Mouse (Mus musculus) c-Kit-positive CD71-positive TER-119-positive erythroid progenitor cells, embryonic 14.5 days (primary cell): Measurements from ENCODE around the gene Kif21b.
A peak's percentile ranks its signal among the peaks of the same experiment; 100 is the strongest.

ENCODE experiments used
- DNase-seq: peaks from one replicate; pipeline ENCODE4 v3.0.0-alpha.2; 2013; ENCODE audit warnings: low spot score

The Kif21b gene

DNA sequence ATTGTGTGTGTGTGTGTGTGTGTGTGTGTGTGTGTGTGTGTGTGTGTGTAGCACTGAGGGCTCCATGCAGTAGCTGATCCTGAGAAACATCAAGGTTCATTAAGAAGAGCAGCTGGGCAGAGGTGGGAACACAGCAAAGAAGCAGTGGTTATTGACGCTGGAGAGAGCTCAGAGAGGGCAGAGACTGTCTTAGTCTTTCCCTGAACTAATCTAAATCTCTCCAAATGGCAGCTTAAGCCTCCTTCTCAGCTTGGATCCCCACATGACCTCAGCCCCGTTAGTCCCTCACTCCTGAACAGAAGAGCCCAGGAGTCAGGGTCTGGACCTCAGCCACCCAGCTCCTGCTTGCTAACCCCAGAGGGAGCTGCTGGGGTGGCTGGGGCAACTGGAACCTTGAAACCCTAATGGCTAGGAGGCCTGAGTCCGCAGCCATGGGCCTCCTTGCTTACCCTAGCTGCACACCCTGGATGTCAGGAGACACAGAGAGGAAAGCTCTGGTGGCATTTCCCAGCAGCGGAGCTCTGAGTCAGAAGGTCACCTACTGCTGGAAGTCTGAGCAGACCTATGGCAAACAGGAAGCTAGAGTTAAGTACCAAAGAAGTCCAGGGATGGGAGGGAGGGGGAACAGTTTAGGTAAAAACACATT lies 2.1 kb upstream of the Kif21b start:
- no peak for DNase-seq

DNA sequence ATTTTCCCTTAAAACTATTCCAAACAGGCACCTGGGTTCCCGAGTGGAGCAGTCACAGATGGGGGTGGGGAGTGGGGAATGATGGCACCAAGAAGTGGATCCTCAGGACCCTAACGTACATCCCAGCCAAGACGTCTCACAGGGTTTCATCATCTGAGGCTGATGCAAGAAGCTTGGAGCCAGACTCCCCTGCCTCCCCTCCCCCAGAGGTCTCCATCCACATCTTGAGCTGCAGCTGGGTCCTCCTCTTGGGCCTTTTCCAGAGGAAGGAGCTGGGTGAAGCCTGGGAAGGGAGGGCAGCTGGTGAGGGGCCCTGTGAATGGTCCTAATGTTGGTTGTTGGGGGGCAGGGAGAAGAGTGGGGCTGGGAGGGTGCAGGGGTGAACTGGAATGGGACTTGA lies 1.1 kb upstream of the Kif21b start:
- no peak for DNase-seq

DNA sequence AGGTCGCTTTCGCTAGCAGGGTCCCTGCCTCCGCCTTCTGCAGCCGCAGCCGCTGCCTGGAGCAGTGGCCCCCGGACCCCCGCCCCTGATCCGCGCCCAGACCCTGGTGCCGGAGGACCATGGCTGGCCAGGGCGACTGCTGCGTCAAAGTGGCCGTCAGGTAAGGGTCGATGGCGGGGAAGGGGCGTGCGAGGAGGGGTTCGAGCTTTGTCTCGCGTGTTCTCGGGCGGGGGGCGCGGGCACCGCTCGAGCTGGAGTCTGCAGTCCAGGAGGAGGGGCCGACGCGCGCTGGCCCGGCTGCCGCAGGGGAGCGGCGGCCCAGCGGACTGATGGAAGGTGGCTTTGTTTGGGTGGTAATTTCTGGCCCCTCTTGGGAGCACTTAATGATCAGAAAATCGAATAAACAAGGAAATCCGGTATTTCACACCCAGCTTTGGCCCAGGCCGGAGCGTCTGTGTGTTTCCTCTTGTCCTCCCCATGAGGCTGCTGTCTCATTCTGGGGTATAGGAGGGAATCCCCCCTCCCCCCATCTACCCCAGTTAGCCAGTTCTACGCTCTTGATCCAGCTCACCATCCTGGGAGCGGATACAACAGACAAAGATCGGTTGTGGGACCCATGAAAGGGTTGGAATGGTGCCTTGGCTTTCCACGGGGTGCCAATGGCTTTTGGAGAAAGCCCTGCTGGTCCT lies 558 bp downstream of the Kif21b start:
- no peak for DNase-seq

DNA sequence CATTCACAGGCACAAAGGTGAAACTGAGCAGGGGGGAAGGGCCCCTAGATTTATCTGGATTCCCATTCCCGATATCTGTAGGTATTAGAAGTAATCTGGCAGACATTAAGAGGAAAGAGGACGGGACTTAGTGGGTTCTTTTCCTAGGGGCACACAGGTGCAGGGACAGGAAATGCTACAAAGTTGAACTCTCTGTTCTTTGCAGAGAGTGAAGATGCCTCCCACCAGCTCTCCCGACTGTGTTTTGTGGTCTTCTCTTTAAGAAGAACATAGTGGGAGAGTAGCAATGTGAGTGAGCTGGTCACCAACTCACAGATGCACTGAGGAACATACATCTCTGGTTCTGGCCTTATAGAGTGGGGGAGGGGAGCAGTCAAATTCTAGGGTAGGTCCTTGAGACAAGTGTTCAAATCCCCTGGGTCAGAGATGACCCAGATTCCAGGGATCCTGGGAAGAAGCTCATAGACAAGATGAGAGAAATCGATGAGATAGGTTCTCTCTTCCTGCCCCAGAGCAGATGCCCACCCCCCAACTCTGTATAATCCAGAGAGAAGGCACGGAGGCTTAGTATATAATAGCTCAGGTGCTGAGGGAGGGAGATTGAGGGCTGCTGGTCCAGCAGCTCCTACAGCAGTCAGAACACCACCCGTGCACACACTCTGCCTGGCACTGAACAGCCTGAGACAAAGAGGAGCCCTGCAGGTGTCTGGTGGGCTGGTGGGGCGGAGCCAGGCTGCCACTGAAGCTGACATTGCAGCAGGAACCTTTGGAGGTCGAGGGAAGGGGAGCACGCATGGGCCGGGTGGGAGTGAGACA lies 1.4 kb downstream of the Kif21b start:
- DNase-seq: no peak

DNA sequence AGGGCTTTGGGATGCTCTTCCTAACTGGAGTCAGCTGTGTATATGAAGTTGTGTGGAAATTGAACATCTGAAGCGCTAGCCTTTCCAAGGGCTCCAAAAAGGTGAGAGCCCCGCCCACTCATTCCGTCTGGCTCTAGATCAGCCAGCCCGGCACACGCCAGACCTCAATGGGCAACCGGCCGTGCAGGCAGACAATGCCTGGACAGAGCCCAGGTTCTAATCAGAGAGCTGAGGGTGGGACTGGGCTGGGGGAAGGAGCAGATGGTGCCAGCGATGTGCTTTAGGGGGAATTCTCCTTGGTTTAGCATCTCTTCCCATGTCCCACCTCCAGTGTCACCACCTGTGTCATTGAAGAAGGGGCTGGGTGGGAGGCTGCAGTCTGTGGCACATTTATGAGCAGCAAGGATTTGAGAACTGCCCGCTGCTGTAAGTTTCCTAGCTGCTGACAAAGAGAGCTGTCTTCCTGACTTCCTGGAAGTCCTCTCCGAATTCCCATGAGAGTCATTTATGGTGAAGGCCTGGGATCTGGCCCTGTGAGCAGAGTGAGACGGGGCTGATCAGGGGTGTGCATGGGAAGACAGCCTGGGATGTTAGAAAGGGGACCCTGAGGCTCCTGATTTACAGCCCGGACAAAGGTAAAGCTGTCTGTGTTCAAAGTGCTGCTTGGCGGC lies 2.5 kb downstream of the Kif21b start:
- no peak for DNase-seq

DNA sequence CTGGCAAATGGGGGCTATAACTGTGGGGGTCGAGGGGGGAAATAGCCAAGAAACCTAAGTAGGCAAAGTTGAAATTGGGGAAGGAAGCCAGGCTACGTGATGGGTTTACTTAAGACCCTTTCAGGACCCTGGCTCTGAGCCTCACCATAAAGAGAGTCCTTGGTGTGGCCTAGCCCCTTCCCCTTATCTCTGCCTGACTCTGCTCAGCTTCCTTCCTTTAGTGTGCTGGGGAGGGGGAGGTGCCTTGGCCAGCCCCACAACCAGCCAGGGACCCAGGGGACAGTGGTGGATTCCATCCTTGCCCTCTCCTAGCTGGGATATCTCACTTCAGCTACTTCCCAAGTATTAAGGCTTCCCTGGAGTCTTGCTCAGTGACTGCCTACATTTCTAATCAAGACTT lies 3.4 kb downstream of the Kif21b start:
- DNase-seq: no peak

DNA sequence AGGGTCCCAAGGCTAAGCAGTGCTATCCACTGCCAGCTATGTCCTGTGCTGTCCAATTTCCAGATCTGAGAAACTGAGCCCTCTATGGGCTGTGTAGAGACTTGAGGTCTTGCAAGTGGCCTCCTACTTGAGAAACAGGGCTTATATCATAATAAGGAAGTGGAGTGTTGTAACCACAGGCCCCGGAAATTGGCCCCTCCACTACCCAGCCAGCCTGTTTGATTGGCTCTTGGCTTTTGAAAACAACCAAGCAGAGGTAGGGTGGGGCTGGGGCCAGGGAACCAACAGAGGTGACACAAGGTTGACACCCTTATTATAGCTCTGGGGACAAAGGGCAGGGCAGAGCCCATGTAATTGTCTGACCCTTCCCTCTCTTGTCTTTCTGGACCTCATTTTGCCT lies 3.9 kb downstream of the Kif21b start:
- DNase-seq: peak; percentile 76

DNA sequence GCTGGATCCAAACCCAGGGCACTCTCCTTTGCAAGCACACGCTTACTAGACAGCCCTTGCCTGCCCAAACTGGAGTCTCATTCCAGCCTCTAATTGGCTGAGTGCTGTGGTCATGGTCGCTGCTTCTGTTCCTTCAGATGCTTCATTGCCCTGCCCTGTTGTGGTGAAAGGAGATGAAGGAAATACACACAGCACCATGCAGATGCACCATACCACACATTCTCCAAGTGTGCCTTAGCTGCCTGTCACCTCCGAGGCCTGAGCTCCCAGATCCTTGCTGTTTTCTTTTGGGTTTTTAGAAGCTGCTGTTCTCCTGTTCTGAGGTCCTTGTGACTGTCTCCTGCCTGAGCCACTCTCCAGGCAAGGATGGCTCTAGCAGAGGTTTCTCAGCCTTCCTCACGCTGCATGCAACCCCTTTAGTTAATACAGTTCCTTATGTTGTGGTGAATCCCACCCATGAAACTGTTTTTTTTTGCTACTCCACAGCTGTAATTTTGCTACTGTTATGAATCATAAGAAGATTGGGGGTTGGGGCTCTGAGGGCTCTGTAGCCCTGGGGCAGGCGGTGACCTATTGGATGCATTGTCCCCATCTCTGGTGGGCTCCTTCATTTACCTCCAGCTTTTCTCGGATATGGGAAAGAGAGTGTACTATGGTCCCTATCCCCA lies 4.7 kb downstream of the Kif21b start:
- no peak for DNase-seq

DNA sequence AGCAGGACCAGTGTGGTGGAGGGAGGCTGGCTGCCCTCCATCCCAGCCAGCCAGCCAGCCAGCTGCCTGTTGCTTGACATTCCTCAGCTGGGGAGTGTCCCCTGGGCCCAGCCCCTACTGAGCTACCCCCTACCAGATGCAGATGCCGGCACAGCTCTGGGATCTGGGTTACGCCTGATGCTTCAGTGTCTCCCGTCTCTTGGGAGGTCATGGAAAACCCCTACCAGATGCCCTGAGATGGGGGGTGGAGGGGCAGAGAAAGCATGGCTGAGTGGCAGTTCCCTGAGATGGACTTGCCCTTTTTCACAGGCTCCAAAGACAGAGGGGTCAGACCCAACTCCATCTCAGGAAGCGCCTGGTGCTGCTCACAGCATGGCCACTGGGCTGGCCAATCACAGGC lies 5.4 kb downstream of the Kif21b start:
- DNase-seq: no peak

DNA sequence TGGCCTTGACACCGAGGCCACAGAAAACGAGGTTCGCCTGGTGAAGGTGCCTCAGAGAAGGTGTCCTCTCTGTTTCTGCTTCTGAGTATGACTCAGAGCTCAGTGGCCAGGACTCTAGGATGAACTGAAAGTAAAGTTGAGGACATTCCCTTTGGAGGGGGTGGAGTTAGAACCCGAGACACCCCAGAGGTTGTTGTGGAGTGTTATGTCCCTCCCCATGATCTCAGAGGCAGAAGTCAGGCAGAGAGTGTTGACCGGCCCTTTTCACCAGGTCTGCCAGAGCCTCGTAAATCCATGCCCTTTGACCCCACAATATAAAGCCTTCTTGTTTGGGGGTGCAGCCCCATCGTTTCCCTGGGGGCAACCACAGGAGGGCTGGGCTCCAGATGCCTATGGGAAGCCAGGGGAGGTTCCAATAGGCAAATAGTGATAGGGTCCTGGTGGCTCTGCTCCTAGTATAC lies 5.9 kb downstream of the Kif21b start:
- no peak for DNase-seq

DNA sequence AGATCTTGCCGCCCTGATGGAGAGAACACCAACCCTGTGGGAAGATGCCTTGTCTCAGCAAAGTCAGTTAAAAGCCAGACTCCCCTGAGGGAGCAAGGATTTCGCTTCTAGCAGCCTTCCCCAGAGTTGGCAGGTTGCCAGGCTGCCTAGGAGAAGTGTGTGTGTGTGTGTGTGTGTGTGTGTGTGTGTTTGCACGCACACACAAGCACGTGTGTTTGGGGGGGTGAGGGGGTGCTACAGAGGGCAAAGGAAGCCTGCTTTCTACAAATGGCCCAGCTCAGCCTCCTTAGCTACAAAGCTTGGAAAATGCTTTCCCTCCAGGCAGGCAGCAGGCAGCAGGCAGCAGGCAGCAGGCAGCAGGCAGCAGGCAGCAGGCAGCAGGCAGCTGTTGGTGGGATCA lies 6.4 kb downstream of the Kif21b start:
- no peak for DNase-seq

DNA sequence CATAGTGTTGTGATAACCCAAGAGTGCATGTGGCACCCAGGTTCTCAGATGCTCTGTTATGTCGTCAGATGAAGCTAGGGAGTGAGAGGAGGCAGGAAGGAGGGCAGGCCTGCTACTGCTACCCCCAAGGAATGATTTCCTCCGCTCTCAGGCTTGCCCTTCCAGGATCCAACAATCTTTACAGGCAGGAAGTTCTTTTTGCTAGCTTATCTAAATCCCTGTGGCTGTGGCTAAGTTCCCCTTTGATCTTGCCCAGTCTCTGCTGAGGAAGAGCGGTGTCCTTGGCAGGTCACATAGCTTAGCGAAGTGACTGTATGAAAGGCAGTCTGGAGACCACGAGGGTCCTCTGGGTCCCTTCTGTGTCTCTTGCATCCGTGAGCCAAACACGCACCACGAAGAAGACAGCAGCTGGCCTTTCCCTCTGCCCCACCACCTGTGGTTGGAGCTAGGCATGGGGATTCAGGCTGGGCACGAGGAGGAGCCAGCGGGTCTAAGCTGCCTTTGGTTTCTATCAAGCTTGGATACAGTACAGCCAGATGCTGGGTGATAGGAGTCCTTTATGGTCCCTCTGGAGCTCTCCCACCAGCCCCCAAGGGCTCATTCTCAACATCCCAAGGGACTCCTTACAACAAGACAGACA lies 7.1 kb downstream of the Kif21b start:
- no peak for DNase-seq

DNA sequence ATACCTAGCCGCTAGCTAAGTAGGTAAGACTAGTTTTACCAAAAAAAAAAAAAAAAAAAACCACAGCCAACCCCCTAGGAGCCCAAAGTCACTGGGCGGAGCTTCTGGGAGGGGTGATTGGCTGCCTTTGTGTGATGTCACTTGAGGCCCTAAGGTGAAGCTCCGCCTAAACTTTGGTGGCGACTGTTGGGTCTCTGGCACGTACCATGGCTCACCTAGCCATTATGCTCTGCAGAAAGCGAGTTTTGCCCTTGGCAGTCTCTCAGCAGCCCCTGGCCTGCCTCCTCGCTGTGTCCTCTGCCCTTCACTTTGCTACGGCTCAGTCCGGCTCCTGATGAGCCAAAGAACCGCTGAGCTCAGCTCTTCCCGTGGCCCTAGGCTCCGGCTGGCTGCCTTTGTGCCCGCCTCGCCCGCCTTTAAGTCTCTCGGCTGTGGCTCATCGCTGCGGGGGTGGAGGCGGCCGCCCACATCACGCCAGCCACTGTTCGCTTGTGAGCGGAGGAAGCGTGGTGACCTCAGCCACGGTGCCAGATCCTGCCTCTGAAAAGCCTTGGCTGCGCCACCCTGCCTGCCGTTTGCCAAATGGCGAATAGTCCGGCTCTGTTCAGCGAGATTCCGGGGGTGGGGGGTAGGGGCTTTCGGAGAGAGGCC lies 8.9 kb downstream of the Kif21b start:
- DNase-seq: peak; percentile 95

DNA sequence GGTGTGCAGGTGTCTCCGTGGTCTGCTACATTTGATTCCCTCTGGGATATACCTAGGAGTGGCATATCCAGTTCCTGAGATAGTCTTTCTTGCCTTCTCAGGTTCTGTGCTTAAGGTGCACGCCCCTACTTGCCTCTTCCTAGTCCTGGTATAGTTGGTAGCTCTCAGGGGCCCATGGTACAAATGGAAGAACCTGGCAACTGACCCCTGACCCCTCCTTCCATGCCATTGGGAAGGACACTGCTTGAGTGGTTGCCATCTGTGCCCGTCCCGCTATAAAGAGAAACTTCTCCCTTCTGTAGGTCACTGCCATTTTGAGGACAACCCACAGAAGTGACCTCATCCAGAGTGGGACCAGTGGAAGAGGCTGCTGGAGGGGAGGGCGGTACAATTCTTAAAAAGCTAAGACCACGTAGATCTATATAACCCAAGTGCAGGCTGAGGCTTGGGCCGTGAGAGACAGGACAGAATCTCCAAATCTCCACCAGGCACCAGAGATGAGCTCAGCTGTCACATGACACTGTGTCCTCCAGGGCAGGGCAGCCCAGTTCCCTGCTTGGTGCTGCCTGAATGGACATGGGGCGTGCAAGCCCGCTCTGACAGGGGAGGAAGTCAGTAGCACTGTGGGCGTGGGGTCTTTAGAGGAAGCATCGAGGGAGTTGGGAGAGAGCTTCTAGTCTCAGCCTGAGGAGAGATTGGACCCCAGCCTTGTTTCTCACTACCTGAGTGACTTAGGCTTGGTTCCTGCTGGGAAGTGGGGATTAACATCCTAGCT lies 10.2 kb downstream of the Kif21b start:
- no peak for DNase-seq

DNA sequence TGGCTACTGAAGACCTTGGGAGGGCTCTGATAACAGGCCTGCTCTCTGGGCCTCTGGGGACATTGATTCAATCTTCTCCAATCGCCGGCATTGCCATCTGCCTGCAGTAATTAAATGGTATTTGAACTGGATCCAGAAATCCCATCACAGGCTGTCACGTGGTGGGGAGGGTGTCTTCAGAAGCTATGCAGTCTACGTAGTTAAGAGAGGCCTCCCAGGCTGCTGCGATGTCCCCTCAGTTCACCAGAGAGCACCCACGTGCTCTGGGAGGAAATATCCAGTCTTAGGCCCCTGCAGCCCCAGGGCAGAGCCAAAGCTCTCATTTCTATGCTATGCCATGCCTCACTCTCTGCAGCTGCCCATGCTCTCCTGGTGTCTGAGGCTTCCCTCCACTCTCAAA lies 11.1 kb downstream of the Kif21b start:
- no peak for DNase-seq

DNA sequence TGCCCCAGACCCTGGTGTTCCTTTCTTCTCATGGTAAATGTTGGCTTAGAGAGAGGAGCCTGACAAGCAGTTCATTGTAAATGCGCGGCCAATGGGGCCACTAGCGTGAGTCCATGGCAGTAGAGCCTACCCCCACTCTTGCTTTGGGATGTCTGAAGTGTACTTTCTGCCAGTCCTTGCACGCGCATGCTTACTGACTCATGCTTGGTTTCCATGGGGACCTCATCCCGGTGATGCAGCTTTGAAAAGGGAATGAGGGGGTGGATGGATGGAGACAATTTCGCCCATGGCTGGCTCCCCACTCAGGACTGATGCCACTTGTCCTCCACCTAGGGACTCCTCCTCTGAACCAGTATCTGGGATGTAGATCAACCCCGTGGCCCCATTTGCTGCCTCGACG lies 12.3 kb downstream of the Kif21b start:
- no peak for DNase-seq

DNA sequence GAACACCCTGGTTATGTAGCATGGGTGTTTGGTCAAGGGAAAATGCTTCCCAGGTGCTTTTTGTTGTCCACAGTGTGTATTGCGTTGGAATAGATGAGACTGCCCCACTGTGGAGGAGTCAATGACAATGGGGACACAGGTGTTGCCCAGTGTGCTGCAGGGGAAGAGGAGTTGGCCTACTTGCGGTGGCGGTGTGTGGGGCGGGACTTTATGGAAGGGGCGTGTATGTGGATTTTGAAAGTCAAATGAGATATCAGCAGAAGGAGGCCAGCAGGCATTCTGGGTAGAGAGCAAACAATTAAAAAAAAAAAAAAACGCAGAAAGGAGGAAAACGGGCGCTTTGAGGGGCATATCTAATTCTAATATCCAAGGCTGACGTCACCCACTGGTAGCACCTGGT lies 18.5 kb downstream of the Kif21b start:
- no peak for DNase-seq

DNA sequence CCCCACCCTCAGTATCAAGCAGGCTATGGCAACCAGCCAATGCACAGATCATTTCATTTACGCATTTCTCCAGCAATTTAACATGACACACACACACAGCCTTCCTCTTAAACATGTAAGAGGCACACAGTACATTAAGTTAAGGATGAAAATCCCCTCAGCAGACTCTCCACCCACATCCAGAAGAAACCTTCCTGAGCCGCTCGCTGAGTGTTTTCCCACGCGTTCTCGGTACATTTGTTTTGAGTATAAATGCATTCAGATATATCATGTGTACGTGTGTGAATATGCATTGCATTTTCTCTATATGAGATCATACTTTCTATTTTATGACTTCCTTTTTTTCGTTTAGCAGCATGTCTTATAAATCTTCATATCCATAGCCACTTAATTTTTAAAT lies 20.2 kb downstream of the Kif21b start:
- DNase-seq: no peak

DNA sequence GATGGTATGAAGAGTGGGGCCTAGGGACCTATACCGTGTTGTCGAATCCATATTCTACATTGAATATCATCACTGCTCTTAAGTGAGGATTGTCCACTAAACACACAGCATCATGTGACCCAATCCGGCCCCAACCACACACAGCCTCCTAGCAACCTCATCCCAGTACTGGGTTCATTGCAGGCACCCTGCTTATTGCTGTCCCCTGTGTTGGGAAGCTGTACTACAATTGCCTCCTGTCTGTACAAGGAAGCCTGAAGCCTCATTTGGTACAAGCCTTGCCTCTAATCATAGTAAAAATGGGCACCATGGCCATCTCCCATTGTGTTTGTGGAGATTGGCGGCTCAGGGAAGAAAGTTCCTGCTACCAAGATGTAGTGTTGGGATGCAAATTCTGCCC lies 25.1 kb downstream of the Kif21b start:
- DNase-seq: no peak

DNA sequence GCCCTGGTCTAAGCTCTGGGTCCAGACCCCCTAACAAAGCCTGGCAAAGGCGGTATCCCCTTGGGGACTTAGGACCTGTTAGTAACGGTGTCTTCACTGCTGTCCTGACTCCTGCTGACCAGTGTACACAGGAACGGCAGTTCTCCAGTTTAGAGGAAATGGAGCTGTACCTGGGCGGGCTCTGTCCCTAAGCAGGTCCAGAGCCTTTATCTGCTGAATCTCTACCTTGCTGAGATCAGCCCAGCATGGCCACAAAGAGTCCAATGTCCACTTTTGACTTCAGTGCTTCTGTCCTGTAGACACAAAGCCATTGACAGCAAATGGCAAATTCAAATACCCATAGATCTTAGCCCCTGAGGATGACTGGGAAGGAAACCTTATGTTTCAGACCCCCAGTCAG lies 25.8 kb downstream of the Kif21b start:
- DNase-seq: no peak
